Comparison of ENCODE assay signal across 9 mouse cellular contexts in genomic region chr8:84712759-84713120, GRCm38 (mm10). TPM values are rescaled to one million over a fixed set of nuclear protein-coding genes. Genes with fewer than 3 reads are reported as not detected.
DNase-seq lines count a peak whose midpoint lies in the region; ATAC-seq and TF ChIP-seq lines count a peak whose summit lies in the region.
"Had no signal": no experiment of that assay in that cellular context is flagged by ENCODE, and none has a peak within 500 bp of the region (broad histone marks: within the 10 kb centered on the region; RNA-seq: fewer than 3 reads in every experiment).

No protein-coding gene starts in this region.

- H3K4me1 ChIP-seq in liver, adult 2 months (ENCODE audit: control insufficient read depth, insufficient read depth, low read length): peaks cover 39% of the 10 kb centered on the region
- peaks cover 90% of the 10 kb centered on the region for H3K4me1 ChIP-seq in forebrain, embryonic 13.5 days
- peaks cover 87% of the 10 kb centered on the region for H3K4me1 ChIP-seq in limb, embryonic 10.5 days
- peaks cover 60% of the 10 kb centered on the region for H3K4me1 ChIP-seq in neural tube, embryonic 15.5 days

- H3K27ac ChIP-seq in liver, adult 2 months (replicated peaks; ENCODE audit: insufficient read depth, low read depth, low read length): peak overlapping the region; percentile 79
- peak overlapping the region; percentile 98 for H3K27ac ChIP-seq in forebrain, embryonic 13.5 days
- H3K27ac ChIP-seq in limb, embryonic 10.5 days: peak overlapping the region; percentile 89
- H3K27ac ChIP-seq in neural tube, embryonic 15.5 days (replicated peaks): peak overlapping the region; percentile 83

- no peak for TF ChIP-seq CTCF in liver, adult 2 months (IDR thresholded peaks at IDR 0.05; ENCODE audit: low read depth, low read length)

- no peaks in the 10 kb centered on the region for H3K9me3 ChIP-seq in forebrain, embryonic 13.5 days (replicated peaks)
- no peaks in the 10 kb centered on the region for H3K9me3 ChIP-seq in limb, embryonic 10.5 days (replicated peaks)
- no peaks in the 10 kb centered on the region for H3K9me3 ChIP-seq in neural tube, embryonic 15.5 days (replicated peaks)

- no peak overlapping the region for H3K9ac ChIP-seq in liver, adult 2 months (ENCODE audit: low read depth, low read length)
- peak overlapping the region; percentile 57 for H3K9ac ChIP-seq in forebrain, embryonic 13.5 days
- H3K9ac ChIP-seq in neural tube, embryonic 15.5 days (replicated peaks): no peak overlapping the region

- 47% methylated on average over 3 of the region's 3 CpGs for WGBS in liver, adult 2 months
- WGBS in forebrain, embryonic 13.5 days: 2% methylated on average over 3 of the region's 3 CpGs
- 29% methylated on average over 3 of the region's 3 CpGs for WGBS in limb, embryonic 10.5 days
- WGBS in neural tube, embryonic 15.5 days: 14% methylated on average over 3 of the region's 3 CpGs

- no peak overlapping the region for H3K4me3 ChIP-seq in liver, adult 2 months (ENCODE audit: insufficient read depth, low read depth, low read length)
- no peak overlapping the region for H3K4me3 ChIP-seq in forebrain, embryonic 13.5 days
- 0 out of 2 replicates have a peak overlapping the region, but pooled peaks have one; percentile 30 for H3K4me3 ChIP-seq in limb, embryonic 10.5 days
- no peak overlapping the region for H3K4me3 ChIP-seq in neural tube, embryonic 15.5 days (replicated peaks)

- no peak for DNase-seq in liver, adult 2 months (ENCODE audit: extremely low read depth, low read depth, low spot score)
- no peak for DNase-seq in liver
- DNase-seq in limb, embryonic 10.5 days (ENCODE audit: low spot score): no peak
- DNase-seq in adrenal gland, postnatal 36 days: no peak
- DNase-seq in urinary bladder, postnatal 10 days (ENCODE audit: low spot score): no peak
- DNase-seq: kidney, adult 18-20 months had no signal

- no peaks in the 10 kb centered on the region for H3K79me2 ChIP-seq in liver, adult 2 months (ENCODE audit: control insufficient read depth, insufficient read depth, low read length)

- H3K36me3 ChIP-seq in liver, adult 2 months (ENCODE audit: control insufficient read depth, insufficient read depth, low read length): 0 out of 2 replicates have a peak, but pooled peaks cover under 1% of the 10 kb centered on the region
- H3K36me3 ChIP-seq in forebrain, embryonic 13.5 days (ENCODE audit: poor library complexity, severe bottlenecking): peaks cover 28% of the 10 kb centered on the region
- no peaks in the 10 kb centered on the region for H3K36me3 ChIP-seq in limb, embryonic 10.5 days
- H3K36me3 ChIP-seq in neural tube, embryonic 15.5 days: no peaks in the 10 kb centered on the region

- no peaks in the 10 kb centered on the region for H3K27me3 ChIP-seq in liver, adult 2 months (ENCODE audit: control insufficient read depth, insufficient read depth, low read length)
- peaks cover 22% of the 10 kb centered on the region for H3K27me3 ChIP-seq in forebrain, embryonic 13.5 days
- peaks cover 100% of the 10 kb centered on the region for H3K27me3 ChIP-seq in limb, embryonic 10.5 days (ENCODE audit: low read depth, poor library complexity, severe bottlenecking)
- peaks cover 16% of the 10 kb centered on the region; the same call in 1 of the 2 replicates for H3K27me3 ChIP-seq in neural tube, embryonic 15.5 days (replicated peaks)
- H3K27me3 ChIP-seq: Patski had no signal

- no peak for TF ChIP-seq POLR2A in liver, adult 2 months (IDR thresholded peaks at IDR 0.05; ENCODE audit: extremely low read depth, insufficient read depth, low read length)

- 0 out of 2 replicates have a peak overlapping the region, but pooled peaks have one; percentile 7 for H3K4me2 ChIP-seq in forebrain, embryonic 13.5 days
- no peak overlapping the region for H3K4me2 ChIP-seq in neural tube, embryonic 15.5 days

- peak; percentile 19; the same call in 1 of the 2 replicates for ATAC-seq in forebrain, embryonic 13.5 days
- no peak for ATAC-seq in neural tube, embryonic 15.5 days (ENCODE audit: low FRiP score)
- ATAC-seq: Patski had no signal

RNA-seq across cellular contexts. Expression of gene G430095P16Rik, which starts 10.1 kb away (rescaled TPM):
- total RNA-seq in liver, adult 2 months (2014; rRNA removed): not detected in 2 replicates
- polyA plus RNA-seq in liver, adult 2 months (2012; rRNA removed): 0.19 TPM in 1 of 2 replicates, not detected in the other
- 3.7 and 3.8 TPM in 2 replicates for polyA plus RNA-seq in forebrain, embryonic 13.5 days (2015; fragmentation: Nextera tagmentation; extraction: Ambion mirVana)
- 3.7 and 8.1 TPM in 2 replicates for polyA plus RNA-seq in limb, embryonic 10.5 days (2016; fragmentation: Nextera tagmentation; extraction: Ambion mirVana)
- polyA plus RNA-seq in neural tube, embryonic 15.5 days (2015; fragmentation: Nextera tagmentation; extraction: Ambion mirVana): 1.4 and 1.8 TPM in 2 replicates
- under 1 TPM in 1 of 2 experiments, not detected in 1; 0.46 TPM for total RNA-seq in adrenal gland, postnatal 36 days (2021)

RNA-seq across cellular contexts. Expression of gene Lyl1, which starts 11.5 kb away (rescaled TPM):
- 0.18 and 0.47 TPM in 2 replicates for total RNA-seq in liver, adult 2 months (2014; rRNA removed)
- polyA plus RNA-seq in liver, adult 2 months (2012; rRNA removed): 0.71 and 1.3 TPM in 2 replicates
- polyA plus RNA-seq in forebrain, embryonic 13.5 days (2015; fragmentation: Nextera tagmentation; extraction: Ambion mirVana): 1.9 and 2.1 TPM in 2 replicates
- 4.6 and 4.7 TPM in 2 replicates for polyA plus RNA-seq in limb, embryonic 10.5 days (2016; fragmentation: Nextera tagmentation; extraction: Ambion mirVana)
- polyA plus RNA-seq in neural tube, embryonic 15.5 days (2015; fragmentation: Nextera tagmentation; extraction: Ambion mirVana): 3.1 and 6.1 TPM in 2 replicates
- 1 to 10 TPM; 2.5 to 2.9 TPM for total RNA-seq in adrenal gland, postnatal 36 days (2021)

RNA-seq across cellular contexts. Expression of gene Nacc1, which starts 25.1 kb away (rescaled TPM):
- total RNA-seq in liver, adult 2 months (2014; rRNA removed): 5.3 and 8.0 TPM in 2 replicates
- polyA plus RNA-seq in liver, adult 2 months (2012; rRNA removed): 31.0 and 32.6 TPM in 2 replicates
- polyA plus RNA-seq in forebrain, embryonic 13.5 days (2015; fragmentation: Nextera tagmentation; extraction: Ambion mirVana): 16.1 and 18.6 TPM in 2 replicates
- polyA plus RNA-seq in limb, embryonic 10.5 days (2016; fragmentation: Nextera tagmentation; extraction: Ambion mirVana): 31.7 and 32.0 TPM in 2 replicates
- 12.3 and 14.1 TPM in 2 replicates for polyA plus RNA-seq in neural tube, embryonic 15.5 days (2015; fragmentation: Nextera tagmentation; extraction: Ambion mirVana)
- total RNA-seq in adrenal gland, postnatal 36 days (2021): 10 to 100 TPM; 73.9 to 80.0 TPM

RNA-seq across cellular contexts. Expression of gene Trmt1, which starts 26.6 kb away (rescaled TPM):
- total RNA-seq in liver, adult 2 months (2014; rRNA removed): 20.7 and 27.3 TPM in 2 replicates
- 44.6 and 58.6 TPM in 2 replicates for polyA plus RNA-seq in liver, adult 2 months (2012; rRNA removed)
- 53.5 and 59.1 TPM in 2 replicates for polyA plus RNA-seq in forebrain, embryonic 13.5 days (2015; fragmentation: Nextera tagmentation; extraction: Ambion mirVana)
- polyA plus RNA-seq in limb, embryonic 10.5 days (2016; fragmentation: Nextera tagmentation; extraction: Ambion mirVana): 71.7 and 79.3 TPM in 2 replicates
- 66.7 and 75.1 TPM in 2 replicates for polyA plus RNA-seq in neural tube, embryonic 15.5 days (2015; fragmentation: Nextera tagmentation; extraction: Ambion mirVana)
- total RNA-seq in adrenal gland, postnatal 36 days (2021): 10 to 100 TPM; 63.8 to 83.7 TPM

RNA-seq across cellular contexts. Expression of gene Ier2, which starts 50.1 kb away (rescaled TPM):
- total RNA-seq in liver, adult 2 months (2014; rRNA removed): 13.1 and 15.6 TPM in 2 replicates
- polyA plus RNA-seq in liver, adult 2 months (2012; rRNA removed): 12.0 and 12.6 TPM in 2 replicates
- 35.2 and 35.4 TPM in 2 replicates for polyA plus RNA-seq in forebrain, embryonic 13.5 days (2015; fragmentation: Nextera tagmentation; extraction: Ambion mirVana)
- 199 and 229 TPM in 2 replicates for polyA plus RNA-seq in limb, embryonic 10.5 days (2016; fragmentation: Nextera tagmentation; extraction: Ambion mirVana)
- 20.3 and 33.1 TPM in 2 replicates for polyA plus RNA-seq in neural tube, embryonic 15.5 days (2015; fragmentation: Nextera tagmentation; extraction: Ambion mirVana)
- total RNA-seq in adrenal gland, postnatal 36 days (2021): 10 to 100 TPM; 33.9 to 37.4 TPM
